Mouse (Mus musculus) E14TG2a.4 (cell line): ENCODE measurements at regions not wholly inside any gene's neighbourhood (a gene's known extent, or its start where the extent isn't known, plus 50 kb on each side); places are given as distances from the start of the nearest gene placed in this dataset.

Experiments used
- CTCF ChIP-seq: conservative IDR thresholded peaks from 2 replicates; pipeline ENCODE4 v1.5.1; 2014; ENCODE audit warnings: low read length
- POU5F1 ChIP-seq: IDR thresholded peaks from 2 replicates; pipeline ENCODE4 v1.6.1; 2014; ENCODE audit warnings: low read length, borderline replicate concordance

- no peak for TF ChIP-seq CTCF
- no peak for TF ChIP-seq POU5F1
These were observed 188.2 kb downstream of the Irx2 start for GRCm38 (mm10) chr13:72816856-72817255.
